Comparison of ENCODE assay signal across 9 mouse cellular contexts in genomic region chr6:29170952-29171388, GRCm38 (mm10). TPM values are rescaled to one million over a fixed set of nuclear protein-coding genes. Genes with fewer than 3 reads are reported as not detected.
A peak's percentile ranks its signal among the peaks of the same experiment; 100 is the strongest.
DNase-seq lines count a peak whose midpoint lies in the region; ATAC-seq lines count a peak whose summit lies in the region.
"Had no signal": no experiment of that assay in that cellular context is flagged by ENCODE, and none has a peak within 500 bp of the region (broad histone marks: within the 10 kb centered on the region; RNA-seq: fewer than 3 reads in every experiment).

No protein-coding gene starts in this region.

- WGBS in hindbrain, embryonic 10.5 days, result 0% methylated on average over 40 of the region's 40 CpGs
- under 1% methylated on average over 39 of the region's 40 CpGs for WGBS in lung, embryonic 16.5 days

- peaks cover 33% of the 10 kb centered on the region for H3K4me1 ChIP-seq in hindbrain, embryonic 10.5 days (replicated peaks)
- H3K4me1 ChIP-seq in lung, embryonic 16.5 days (replicated peaks; ENCODE audit: control insufficient read depth, insufficient read depth, low read length), result peaks cover 15% of the 10 kb centered on the region

- peak overlapping the region; percentile 83 for H3K27ac ChIP-seq in hindbrain, embryonic 10.5 days
- no peak overlapping the region for H3K27ac ChIP-seq in lung, embryonic 16.5 days (ENCODE audit: low read length)
- H3K27ac ChIP-seq: macrophage had no signal

- H3K4me2 ChIP-seq in lung, embryonic 16.5 days (ENCODE audit: low read depth, low read length), result peak overlapping the region; percentile 99

- peak overlapping the region; percentile 65 for H3K4me3 ChIP-seq in hindbrain, embryonic 10.5 days
- H3K4me3 ChIP-seq in lung, embryonic 16.5 days (ENCODE audit: low read length), result peak overlapping the region; percentile 58

- peak; percentile 33 for DNase-seq in MEL-GATA-1-ER (ENCODE audit: extremely low read depth, low read depth)
- DNase-seq in cerebellum, adult 8-10 months, result peak; percentile 77
- peak; percentile 91 for DNase-seq in hindbrain, embryonic 10.5 days (ENCODE audit: low spot score)
- peak; percentile 68 for DNase-seq in layer of hippocampus, adult 9-11 months
- peak; percentile 58 for DNase-seq in ovary, postnatal 10 days (ENCODE audit: low spot score)
- DNase-seq in thymus, postnatal 10 days (ENCODE audit: low spot score in 2 of 2), result peak; percentile 42 to 71

- H3K27me3 ChIP-seq in hindbrain, embryonic 10.5 days (ENCODE audit: insufficient read depth, poor library complexity, severe bottlenecking), result peaks cover 97% of the 10 kb centered on the region
- H3K27me3 ChIP-seq in lung, embryonic 16.5 days (ENCODE audit: control insufficient read depth, insufficient read depth, low read depth, low read length), result peaks cover 69% of the 10 kb centered on the region

- no peaks in the 10 kb centered on the region for H3K9me3 ChIP-seq in hindbrain, embryonic 10.5 days
- no peaks in the 10 kb centered on the region for H3K9me3 ChIP-seq in lung, embryonic 16.5 days (ENCODE audit: control insufficient read depth, low read length)

- H3K36me3 ChIP-seq in hindbrain, embryonic 10.5 days, result no peaks in the 10 kb centered on the region
- no peaks in the 10 kb centered on the region for H3K36me3 ChIP-seq in lung, embryonic 16.5 days (ENCODE audit: control insufficient read depth, insufficient read depth, low read length)

- peak; percentile 63 for ATAC-seq in frontal cortex, adult (ENCODE audit: low TSS enrichment)
- peak; percentile 86 for ATAC-seq in lung, embryonic 16.5 days (ENCODE audit: low read depth)

- peak overlapping the region; percentile 63 for H3K9ac ChIP-seq in lung, embryonic 16.5 days (ENCODE audit: low read length)

RNA-seq across cellular contexts. Expression of gene Rbm28, which starts 6.2 kb away (rescaled TPM):
- 39.3 and 48.9 TPM in 2 replicates for polyA plus RNA-seq in hindbrain, embryonic 10.5 days (2016; fragmentation: Nextera tagmentation; extraction: Ambion mirVana)
- polyA plus RNA-seq in lung, embryonic 16.5 days (2015; fragmentation: Nextera tagmentation; extraction: Ambion mirVana), result 32.9 and 33.5 TPM in 2 replicates

RNA-seq across cellular contexts. Expression of gene Prrt4, which starts 8.4 kb away (rescaled TPM):
- 1.1 and 1.6 TPM in 2 replicates for polyA plus RNA-seq in hindbrain, embryonic 10.5 days (2016; fragmentation: Nextera tagmentation; extraction: Ambion mirVana)
- polyA plus RNA-seq in lung, embryonic 16.5 days (2015; fragmentation: Nextera tagmentation; extraction: Ambion mirVana), result 0.28 and 0.30 TPM in 2 replicates
- polyA plus RNA-seq: macrophage had no signal

RNA-seq across cellular contexts. Expression of gene Impdh1, which starts 45.2 kb away (rescaled TPM):
- polyA plus RNA-seq in hindbrain, embryonic 10.5 days (2016; fragmentation: Nextera tagmentation; extraction: Ambion mirVana), result 40.5 and 48.4 TPM in 2 replicates
- 42.7 and 45.7 TPM in 2 replicates for polyA plus RNA-seq in lung, embryonic 16.5 days (2015; fragmentation: Nextera tagmentation; extraction: Ambion mirVana)

Comparison
In these comparisons a context has a peak if more than half of its experiments do, and no peak if none do; other contexts are left out.
1. DNase-seq: peak in every context shown above with its lines; median percentile 91 in hindbrain, embryonic 10.5 days; 77 in cerebellum, adult 8-10 months; 68 in layer of hippocampus, adult 9-11 months; 58 in ovary, postnatal 10 days; 56 in thymus, postnatal 10 days; 33 in MEL-GATA-1-ER.